Mouse (Mus musculus): ENCODE measurements around the gene Brms1.
A peak's percentile ranks its signal among the peaks of the same experiment; 100 is the strongest.
"Not testable (repeated sequence)": the region's sequence is repeated elsewhere in the genome, so short reads cannot be mapped to it uniquely, and the experiment has no call there.

The Brms1 gene

DNA sequence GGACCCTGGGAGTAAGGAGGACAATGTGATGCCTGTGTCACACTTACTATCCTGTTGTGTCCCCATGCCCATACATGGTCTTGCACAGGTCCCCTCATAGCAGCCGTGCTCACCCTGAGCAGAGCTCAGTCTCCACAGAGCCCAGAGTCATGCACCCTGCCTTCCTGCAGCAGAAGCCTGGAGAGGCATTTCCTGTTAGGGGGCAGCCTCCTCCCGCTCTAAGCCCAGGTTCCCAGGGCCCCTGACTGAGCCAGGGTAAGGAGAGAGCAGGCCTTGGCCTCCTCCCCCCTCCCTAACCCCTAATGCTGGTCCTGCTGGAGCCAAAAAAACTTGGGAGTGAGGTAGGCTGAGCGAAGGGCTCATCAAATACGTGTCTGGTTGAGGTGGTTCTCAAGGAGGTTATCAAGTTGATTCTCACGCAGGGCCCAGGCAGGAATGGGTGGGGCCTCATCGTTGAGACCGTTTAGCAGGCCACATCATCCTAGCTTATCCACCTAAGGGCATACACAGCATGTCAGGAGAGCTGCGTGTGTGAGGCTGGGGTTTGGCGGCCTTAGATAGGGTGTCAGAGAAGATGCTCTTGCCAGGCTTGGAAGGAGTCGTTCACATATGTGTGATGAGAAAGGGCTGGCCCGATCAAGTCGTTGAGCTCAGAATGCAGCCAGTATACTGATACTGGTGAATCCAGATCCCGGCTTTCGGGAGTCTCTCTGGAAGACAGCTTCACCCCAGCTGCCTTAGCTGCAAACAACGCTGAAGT is 26.1 kb downstream of the Brms1 start:
- no peak for DNase-seq

DNA sequence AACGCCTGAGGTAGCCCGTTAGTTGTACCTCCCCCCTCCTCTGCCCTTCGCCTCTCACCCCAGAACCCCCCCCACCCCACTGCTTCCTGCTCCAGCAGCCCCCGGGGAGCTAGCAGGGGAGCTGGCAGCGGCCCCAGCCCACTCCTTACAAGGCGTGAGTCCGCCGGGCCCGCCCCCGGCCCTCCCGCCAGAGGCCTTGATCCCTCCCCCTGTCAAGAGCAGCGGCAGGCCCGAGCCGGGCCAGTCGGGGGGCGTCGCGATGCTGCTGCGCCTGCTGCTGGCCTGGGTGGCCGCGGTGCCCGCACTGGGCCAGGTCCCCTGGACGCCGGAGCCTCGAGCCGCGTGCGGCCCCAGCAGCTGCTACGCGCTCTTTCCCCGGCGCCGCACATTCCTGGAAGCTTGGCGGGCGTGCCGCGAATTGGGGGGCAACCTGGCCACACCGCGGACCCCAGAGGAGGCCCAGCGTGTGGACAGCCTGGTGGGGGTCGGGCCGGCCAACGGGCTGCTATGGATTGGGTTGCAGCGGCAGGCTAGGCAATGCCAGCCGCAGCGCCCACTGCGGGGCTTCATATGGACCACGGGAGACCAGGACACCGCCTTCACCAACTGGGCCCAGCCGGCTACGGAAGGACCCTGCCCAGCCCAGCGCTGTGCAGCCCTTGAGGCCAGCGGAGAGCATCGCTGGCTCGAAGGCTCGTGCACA is 26.9 kb downstream of the Brms1 start, which contains the start of gene Cd248:
Gene Cd248, plus strand, starts transcription at position 212 of the 703 bp plus-strand sequence.
- DNase-seq: peak; percentile 92

DNA sequence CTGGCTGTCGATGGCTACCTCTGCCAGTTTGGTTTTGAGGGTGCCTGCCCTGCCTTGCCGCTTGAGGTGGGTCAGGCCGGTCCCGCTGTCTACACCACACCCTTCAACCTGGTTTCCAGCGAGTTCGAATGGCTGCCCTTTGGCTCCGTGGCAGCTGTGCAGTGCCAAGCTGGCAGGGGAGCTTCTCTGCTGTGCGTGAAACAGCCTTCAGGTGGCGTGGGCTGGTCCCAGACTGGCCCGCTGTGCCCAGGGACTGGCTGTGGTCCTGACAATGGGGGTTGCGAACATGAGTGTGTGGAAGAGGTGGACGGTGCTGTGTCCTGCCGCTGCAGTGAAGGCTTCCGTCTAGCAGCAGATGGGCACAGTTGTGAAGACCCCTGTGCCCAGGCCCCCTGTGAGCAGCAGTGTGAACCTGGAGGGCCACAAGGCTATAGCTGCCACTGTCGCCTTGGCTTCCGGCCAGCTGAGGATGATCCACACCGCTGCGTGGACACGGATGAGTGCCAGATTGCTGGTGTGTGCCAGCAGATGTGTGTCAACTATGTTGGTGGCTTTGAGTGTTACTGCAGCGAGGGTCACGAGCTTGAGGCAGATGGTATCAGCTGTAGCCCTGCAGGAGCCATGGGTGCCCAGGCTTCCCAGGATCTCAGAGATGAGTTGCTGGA is 27.5 kb downstream of the Brms1 start:
- peak; percentile 62 for DNase-seq

DNA sequence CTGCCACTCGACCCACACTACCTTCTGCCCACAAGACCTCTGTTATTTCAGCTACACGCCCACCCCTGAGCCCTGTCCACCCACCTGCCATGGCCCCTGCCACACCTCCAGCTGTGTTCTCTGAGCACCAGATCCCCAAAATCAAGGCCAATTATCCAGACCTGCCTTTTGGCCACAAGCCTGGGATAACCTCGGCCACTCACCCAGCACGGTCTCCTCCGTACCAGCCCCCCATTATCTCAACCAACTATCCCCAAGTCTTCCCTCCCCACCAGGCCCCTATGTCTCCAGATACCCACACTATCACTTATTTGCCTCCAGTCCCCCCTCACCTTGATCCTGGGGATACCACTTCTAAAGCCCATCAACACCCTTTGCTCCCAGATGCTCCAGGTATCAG is 28.3 kb downstream of the Brms1 start:
- DNase-seq: no peak

DNA sequence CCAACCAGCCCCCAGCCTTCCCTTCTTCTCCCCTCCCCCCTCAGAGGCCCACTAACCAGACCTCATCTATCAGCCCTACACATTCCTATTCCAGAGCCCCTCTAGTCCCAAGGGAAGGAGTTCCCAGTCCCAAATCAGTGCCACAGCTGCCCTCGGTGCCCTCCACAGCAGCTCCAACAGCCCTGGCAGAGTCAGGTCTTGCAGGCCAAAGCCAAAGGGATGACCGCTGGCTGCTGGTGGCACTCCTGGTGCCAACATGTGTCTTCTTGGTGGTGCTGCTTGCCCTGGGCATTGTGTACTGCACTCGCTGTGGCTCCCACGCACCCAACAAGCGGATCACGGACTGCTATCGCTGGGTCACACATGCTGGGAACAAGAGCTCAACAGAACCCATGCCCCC is 28.8 kb downstream of the Brms1 start:
- no peak for DNase-seq

DNA sequence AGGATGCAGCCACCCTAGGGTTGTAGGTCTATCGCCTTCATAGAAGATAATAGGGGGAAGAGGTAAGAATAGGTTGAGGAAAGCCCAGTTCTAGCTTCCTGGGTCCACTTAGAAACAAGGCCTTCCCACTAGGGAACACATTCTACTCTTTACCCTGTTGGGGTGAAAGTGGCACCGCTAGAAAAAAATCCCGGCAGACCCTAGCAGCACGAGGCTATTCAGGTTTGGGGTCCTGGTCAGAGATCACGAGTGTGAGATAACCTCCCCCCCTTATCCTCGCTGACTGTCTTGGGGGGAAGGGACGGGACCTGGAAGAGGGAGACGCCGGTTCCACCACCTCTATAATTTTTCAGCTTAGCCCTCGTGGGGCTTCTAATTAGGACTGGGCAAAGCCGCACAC is 29.9 kb downstream of the Brms1 start:
- no peak for DNase-seq

DNA sequence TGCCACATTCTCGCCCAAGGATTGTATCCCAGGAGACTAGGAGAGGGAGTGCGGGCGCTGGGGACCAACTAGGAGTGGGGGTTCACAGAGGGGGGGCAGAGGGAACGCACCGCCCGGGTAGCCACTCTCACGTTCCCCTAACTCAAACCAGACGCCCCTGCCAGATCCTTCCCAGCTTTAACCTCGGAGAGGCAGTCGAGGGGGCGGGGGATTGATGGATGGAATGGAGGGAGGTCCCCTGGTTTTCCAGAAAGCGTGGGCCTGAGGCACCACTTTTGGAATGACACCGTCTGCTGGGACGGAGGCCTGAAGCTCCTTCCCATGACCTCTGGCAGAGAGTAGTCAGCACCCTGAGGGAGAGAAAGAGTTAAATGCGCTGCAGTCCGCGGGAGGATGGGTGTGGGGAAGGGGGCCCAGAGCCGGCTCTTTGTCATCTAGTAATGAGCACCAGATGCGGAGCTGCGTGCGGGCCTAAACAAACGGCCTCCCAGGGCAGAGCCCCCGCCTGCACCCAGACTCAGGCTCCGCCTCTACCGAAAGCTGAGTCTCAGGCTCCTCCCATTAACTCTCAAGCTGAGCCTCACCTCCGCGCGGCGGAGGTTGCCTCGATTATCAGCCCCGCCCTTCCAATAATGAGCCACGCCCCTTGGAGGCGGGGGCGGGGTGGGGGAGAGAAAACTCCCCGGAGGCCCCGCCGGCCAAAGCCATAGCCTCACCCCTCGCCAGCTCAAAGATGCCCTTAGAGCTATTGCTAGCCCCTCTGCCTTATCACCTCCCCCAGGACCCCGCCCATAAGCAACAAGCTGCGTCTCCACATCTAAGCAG is 30.6 kb downstream of the Brms1 start:
- DNase-seq: peak; percentile 87

DNA sequence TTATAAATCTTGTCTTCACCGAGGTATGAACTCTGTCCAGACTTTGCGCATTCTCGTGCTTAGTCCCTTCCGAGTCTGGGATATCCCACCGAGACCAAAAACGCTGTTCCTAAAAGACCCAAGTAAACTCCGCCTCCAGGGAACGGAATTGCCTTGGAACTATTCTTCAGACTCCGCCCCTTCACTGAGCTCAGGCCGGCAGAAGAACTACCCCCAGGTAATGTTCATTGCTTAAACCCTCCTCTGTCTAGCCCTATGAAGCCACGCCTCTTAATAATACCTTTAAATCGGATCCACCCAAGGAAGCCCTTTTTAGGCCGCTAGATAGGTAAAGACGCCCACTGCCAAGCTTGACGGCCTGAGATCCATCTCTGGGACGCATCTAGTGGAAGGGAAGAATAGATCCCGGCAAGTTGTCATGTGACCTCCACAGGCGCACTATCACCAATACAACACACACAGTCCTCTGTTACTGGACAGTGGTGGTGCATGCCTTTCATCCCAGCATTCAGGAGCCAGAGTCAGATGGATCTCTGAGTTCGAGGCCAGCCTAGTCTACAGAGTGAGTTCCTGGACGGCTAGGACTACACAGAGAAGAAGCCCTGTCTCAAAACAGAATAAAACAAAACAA is 31.4 kb downstream of the Brms1 start:
- DNase-seq: peak; percentile 57

DNA sequence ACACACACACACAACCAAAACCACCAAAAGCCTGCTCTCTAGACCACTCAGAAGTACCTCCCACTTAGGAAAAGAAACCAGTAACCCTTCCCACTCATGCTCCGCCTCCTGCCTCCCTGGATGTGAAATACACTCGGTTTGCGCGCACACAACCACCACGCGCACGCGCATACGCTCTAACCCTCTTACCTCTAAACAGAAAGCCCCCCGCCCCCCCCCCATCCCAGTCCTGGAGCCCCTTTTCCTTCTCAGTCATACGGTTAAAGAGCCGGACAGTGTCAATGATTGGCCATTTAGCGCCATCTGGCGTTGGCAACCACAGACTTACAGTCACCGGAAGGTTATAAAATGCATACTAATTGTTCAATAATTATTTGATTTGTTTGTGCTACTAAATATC is 31.9 kb downstream of the Brms1 start:
- peak; percentile 84 for DNase-seq

DNA sequence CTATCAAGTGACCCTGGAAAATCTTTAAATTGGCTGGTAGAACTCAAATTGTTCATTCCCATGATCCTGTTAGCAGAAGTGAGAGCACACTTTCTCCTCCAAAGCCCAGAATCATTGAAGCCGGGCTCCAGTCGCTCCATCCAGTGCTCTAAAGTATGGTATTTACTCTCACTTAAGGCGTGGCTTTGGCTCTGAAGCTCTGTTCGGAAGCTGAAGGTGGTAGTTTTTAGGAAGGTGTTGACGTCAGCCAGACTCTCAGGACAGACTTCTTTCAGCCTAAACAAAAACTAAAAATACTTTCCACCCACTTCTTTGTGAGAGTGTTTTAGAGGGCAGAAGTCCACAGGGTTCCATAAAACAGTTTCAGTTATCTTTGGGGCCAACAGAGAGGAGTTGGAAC is 32.4 kb downstream of the Brms1 start:
- no peak for DNase-seq

DNA sequence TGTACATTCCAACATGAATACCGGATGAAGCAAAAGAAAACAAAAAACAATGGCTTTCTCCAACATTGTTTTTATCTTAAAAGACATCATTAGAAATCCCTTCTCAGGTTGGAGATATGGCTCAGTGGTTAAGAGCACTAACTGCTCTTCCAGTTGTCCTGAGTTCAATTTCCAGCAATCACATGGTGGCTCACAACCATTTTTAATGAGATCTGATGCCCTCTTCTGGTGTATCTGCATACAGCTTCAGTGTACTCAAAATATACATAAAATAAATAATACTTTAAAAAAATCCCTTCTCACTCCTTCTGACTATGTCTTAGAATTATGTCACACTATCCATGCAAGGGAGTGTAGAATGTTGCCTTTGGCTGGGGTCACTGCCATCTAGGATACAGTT is 38.1 kb downstream of the Brms1 start:
- DNase-seq: no peak

DNA sequence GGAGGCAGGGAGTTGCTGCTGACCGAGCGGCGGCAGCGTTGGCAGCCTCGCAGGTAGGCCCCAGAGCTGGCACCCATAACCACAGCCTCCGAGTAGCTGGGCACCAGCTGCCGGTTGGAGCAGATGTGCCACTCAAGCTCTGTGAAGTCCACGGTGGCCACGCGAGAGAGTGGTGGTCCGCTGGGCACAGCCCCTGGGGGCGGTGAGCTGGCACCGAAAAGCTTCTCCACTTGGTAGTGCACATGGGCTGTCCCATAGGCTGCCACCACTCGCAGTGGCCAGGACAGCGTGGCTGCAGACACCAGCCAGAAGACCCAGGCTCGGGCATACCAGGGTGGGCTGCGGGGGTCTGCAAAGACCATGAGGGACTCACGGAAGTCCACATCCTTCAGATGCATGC is 40.9 kb downstream of the Brms1 start:
- DNase-seq: no peak

DNA sequence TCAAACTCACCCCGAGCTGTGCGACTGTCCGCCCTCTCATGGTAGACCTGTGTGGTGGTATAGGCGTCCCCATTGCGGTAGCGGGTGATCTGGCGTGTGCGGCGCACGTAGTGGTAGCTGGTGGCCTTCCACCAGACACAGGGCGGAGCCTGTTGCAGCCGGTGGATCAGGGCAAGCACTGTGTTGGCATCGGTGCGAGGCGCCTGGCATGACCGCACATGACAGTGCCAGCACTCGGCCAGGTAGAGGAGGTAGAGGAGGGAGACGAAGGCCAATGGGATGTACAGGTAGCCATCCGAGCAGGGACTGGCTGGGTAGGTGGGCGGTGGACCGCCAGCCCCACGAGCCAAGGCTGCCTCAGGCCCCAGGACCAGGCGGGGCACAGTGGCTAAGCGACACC is 41.4 kb downstream of the Brms1 start:
- no peak for DNase-seq

DNA sequence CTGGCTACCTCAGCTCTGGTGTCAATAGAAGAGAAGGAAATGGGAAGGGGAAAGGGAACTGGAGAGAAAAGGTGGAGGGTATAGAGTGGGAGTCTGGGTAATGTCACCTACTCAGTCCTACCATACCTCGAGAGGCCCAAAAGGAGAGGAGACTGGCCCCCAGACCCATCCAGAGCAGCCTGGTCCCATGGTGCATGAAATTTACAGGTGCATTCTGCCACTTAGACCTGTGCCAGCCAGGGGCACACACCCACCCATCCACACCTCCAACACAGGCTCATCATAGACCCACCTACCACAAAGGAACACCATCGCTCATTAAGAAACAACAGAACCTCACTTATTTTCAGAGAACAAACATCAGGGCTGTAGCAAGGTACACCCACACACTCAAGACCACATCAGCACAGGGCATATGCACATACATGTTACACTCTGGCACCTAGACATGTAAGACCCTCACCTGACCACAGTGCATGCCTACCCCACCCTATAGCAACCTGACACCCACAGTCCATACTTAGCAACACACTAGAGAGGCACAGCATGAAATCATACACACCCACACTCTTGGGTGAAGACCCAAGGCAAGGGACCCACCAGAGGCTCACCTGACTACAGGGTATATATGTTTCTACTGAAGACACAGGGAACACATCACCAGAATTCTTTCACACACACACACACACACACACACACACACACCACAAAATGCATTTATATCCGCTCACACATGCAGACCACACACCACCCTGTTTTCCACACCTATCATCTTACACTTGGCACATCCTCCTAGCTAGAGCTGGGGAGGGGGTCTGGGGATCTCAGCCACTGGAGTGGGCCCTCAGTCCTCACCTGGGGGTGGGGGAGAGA is 43.0 kb downstream of the Brms1 start:
- DNase-seq: no peak

DNA sequence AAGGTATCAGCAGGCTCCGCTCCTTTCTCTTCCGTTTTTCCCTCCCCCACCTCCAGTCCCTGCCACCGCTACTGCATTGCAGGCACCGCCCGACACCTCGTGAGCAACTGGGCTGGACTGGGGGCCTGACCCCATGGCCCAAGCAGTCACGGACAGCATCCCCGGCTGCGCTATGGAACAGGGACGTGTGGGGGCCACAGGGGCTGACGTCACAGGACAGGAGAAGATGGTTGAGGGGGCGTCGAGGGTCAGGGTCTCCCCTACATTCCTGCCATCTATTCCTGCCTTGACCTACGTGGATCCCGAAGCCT is 43.6 kb downstream of the Brms1 start:
- no peak for DNase-seq

DNA sequence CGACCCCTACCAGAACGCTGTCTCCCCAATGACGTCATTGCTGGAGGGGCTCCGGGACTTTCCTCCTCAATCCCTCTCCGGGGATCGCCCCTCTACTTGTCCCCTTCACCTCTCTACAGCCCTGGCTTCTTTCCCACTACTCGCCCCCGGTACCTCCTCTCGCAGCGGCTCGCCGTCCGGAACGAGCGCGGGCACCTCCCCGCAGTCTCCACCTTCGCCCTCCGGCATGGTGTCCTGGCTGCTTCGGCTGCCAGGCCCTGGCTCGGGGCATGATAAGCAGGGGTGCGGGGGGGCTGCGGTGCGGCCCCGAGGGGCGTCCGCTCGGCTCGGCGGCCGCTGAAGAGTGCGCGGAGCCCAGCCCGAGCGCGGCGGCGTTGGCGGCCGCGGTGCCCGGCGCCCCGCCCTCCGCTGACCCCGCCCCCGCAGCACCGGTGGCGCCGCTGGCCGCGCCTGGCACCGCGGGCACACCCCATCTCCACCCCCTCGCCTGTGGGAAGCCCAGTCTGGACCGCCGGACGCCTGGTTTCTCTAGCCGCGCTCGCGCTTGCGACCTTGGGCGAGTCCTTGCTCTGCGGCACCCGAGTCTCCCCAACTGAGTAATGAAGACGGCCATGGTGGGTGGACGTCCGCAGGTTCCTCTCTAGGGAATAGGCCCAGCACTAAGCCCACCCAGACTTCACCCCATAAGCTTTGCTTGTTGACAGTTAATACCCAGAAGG is 44.1 kb downstream of the Brms1 start, which contains the start of gene Tmem151a:
Gene Tmem151a, minus strand, starts transcription at position 387 of the 719 bp plus-strand sequence.
- DNase-seq: peak; percentile 60

DNA sequence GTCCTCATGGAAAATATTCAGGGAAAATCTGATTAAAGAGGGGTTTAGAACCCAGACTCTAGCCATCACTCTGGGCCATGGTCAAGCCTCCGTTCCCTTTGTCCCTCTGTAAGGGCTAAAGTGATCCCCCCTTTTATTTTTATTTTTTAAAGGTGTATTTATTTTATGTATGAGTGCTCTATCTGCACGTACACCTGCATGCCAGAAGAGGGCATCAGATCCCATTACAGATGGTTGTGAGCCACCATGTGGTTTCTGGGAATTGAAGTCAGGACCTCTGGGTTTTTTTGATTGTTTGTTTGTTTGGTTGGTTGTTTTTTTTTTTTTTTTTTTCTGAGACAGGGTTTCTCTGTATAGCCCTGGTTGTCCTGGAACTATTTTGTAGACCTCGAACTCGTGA is 45.4 kb downstream of the Brms1 start:
- not testable (repeated sequence) for DNase-seq

DNA sequence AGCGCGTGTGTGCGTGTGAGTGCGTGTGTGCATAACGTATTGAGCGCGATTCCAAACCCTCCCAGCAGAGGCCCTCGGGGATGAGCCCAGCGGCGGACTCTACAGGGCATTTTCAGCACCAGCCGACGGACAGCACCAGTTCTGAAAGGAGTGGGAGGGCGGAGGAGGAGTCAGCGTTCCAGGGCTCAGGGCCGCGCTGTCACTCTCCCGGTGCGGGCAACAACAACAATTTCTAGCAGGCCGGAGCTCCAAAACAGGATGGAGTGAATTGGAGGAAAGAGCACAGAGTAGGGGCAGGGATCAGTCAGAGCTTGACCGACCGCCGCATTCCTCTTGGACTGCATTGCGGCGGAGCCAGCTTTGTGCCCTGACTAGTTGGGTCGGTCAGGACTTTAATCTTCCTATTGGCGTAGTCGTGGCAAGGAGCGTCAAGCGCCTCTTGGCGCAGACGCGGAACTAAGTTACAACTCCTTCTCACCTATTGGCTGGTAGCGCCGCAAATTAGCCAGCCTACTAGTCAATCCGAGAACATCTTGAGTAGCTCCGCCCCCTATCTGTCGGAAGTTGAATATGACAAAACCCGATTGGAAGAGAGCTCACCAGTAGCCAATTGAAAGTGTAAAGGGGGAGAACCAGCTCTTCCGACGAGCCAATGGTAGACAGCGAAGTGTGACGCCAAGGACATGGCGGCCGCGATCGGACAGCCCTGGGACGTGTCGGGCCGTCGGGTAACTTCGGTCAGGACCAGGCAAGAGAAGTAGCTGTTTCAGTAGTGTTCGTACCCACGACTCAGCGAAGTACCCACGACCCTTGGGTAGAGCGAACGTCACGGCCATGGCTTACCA is 47.0 kb downstream of the Brms1 start, which contains the start of gene Yif1a:
Gene Yif1a, plus strand, starts transcription at position 655 of the 845 bp plus-strand sequence.
- DNase-seq: peak; percentile 97

DNA sequence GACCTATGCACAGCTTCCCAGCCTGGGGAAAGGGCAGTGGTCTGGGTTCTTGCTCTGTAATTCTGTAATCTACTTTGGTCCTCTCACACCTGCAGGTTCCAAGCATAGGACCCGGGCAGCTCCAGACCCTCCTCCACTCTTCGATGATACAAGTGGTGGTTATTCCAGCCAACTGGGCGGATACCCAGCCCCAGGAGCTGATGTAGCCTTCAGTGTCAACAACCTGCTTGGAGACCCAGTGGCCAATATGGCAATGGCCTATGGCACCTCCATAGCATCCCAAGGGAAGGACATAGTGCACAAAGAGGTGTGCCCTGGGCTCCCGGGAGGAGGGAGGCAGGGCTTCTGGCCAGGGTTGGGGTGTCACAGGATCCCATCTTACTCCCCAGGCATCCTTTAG is 48.2 kb downstream of the Brms1 start:
- DNase-seq: peak; percentile 7

DNA sequence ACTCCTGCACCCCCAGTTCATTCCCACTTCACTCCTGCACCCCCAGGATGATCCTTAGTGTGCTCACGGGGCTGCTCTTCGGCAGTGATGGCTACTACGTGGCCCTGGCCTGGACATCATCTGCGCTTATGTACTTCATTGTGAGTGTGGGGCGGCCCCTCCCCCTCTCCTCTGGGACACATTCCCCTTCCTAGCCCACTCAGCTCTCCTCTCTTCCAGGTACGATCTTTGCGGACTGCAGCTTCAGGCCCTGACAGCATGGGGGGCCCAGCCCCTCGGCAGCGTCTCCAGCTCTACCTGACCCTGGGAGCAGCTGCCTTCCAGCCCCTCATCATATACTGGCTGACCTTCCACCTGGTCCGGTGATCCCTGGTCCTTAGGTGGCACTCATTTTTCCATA is 50.9 kb downstream of the Brms1 start:
- peak; percentile 14 for DNase-seq
